Mouse (Mus musculus) myocyte (in vitro differentiated cells): Measurements from ENCODE around the gene Zfp982. TPM values are rescaled to one million over a fixed set of nuclear protein-coding genes. Genes with fewer than 3 reads are reported as not detected.

ENCODE experiments used
- polyA plus RNA-seq: library from polyadenylated mRNA; unstranded; fragments of >200 nt; fragmentation: generic; extraction: Trizol; gene quantifications from one replicate; pipeline ENCODE4 v1.2.1, GENCODE M21; 2012; ENCODE audit warnings: missing spikeins

Zfp982 gene
- polyA plus RNA-seq, 1 experiment = 0.05 TPM

Other genes with a start within 250 kb of the Zfp982 start
- gene Zfp988, start 186.7 kb upstream of the Zfp982 start, polyA plus RNA-seq = 0.01 TPM
- 0.04 TPM for gene Zfp978, start 131.1 kb upstream of the Zfp982 start, polyA plus RNA-seq
- not detected for gene Gm16503, start 47.8 kb downstream of the Zfp982 start, polyA plus RNA-seq
- gene Zfp985, start 60.9 kb downstream of the Zfp982 start, polyA plus RNA-seq = 0.97 TPM
- gene Zfp979, start 150.1 kb downstream of the Zfp982 start, polyA plus RNA-seq = 0.46 TPM
- gene Zfp534, start 210.1 kb downstream of the Zfp982 start, polyA plus RNA-seq = not detected